Mouse (Mus musculus): ENCODE measurements around the gene Kifc1.
A peak's percentile ranks its signal among the peaks of the same experiment; 100 is the strongest.

Gene Kifc1

GRCm38 (mm10) chr17:33890533-33891059 lies at the start of gene Kifc1:
Gene Kifc1 (minus strand): TSS chr17:33890661.
- ATAC-seq (ENCODE audit: low TSS enrichment): peak; percentile 100

GRCm38 (mm10) chr17:33938783-33939182 lies 48.3 kb upstream of the Kifc1 start:
- ATAC-seq (ENCODE audit: low TSS enrichment): no peak

GRCm38 (mm10) chr17:33936993-33937392 lies 46.5 kb upstream of the Kifc1 start:
- no peak for ATAC-seq (ENCODE audit: low TSS enrichment)

GRCm38 (mm10) chr17:33935422-33936055 lies 45.1 kb upstream of the Kifc1 start:
- ATAC-seq (ENCODE audit: low TSS enrichment): no peak

- no peak for ATAC-seq (ENCODE audit: low TSS enrichment)
These were observed 42.5 kb upstream of the Kifc1 start for GRCm38 (mm10) chr17:33932970-33933369.

GRCm38 (mm10) chr17:33932448-33932847 lies 42.0 kb upstream of the Kifc1 start:
- no peak for ATAC-seq (ENCODE audit: low TSS enrichment)

GRCm38 (mm10) chr17:33931947-33932346 lies 41.5 kb upstream of the Kifc1 start:
- no peak for ATAC-seq (ENCODE audit: low TSS enrichment)

GRCm38 (mm10) chr17:33931159-33931866 lies 40.9 kb upstream of the Kifc1 start:
- ATAC-seq (ENCODE audit: low TSS enrichment): peak; percentile 2; the same call in 1 of the 2 replicates

- ATAC-seq (ENCODE audit: low TSS enrichment): peak; percentile 51
These were observed 40.1 kb upstream of the Kifc1 start for GRCm38 (mm10) chr17:33930280-33931158.

GRCm38 (mm10) chr17:33929371-33930279 lies 39.2 kb upstream of the Kifc1 start, which contains the start of gene Rgl2:
Gene Rgl2 (plus strand): TSS chr17:33929543.
- peak; percentile 68 for ATAC-seq (ENCODE audit: low TSS enrichment)

- ATAC-seq (ENCODE audit: low TSS enrichment): no peak
These were observed 37.9 kb upstream of the Kifc1 start for GRCm38 (mm10) chr17:33928251-33928947.

GRCm38 (mm10) chr17:33926207-33926932 lies 35.9 kb upstream of the Kifc1 start:
- ATAC-seq (ENCODE audit: low TSS enrichment): no peak

GRCm38 (mm10) chr17:33925406-33926116 lies 35.1 kb upstream of the Kifc1 start:
- no peak for ATAC-seq (ENCODE audit: low TSS enrichment)

- no peak for ATAC-seq (ENCODE audit: low TSS enrichment)
These were observed 34.3 kb upstream of the Kifc1 start for GRCm38 (mm10) chr17:33924577-33925283.

GRCm38 (mm10) chr17:33921361-33921760 lies 30.9 kb upstream of the Kifc1 start:
- ATAC-seq (ENCODE audit: low TSS enrichment): no peak

- ATAC-seq (ENCODE audit: low TSS enrichment): peak; percentile 35
These were observed 30.0 kb upstream of the Kifc1 start for GRCm38 (mm10) chr17:33920282-33921097.

All from frontal cortex, adult (tissue).